Mouse (Mus musculus): ENCODE results near the gene Zfp449. TPM values are rescaled to one million over a fixed set of nuclear protein-coding genes. Genes with fewer than 3 reads are reported as not detected.

The Zfp449 gene
- polyA plus RNA-seq, 1 experiment from 2014 or later = 0.63 TPM

DNA sequence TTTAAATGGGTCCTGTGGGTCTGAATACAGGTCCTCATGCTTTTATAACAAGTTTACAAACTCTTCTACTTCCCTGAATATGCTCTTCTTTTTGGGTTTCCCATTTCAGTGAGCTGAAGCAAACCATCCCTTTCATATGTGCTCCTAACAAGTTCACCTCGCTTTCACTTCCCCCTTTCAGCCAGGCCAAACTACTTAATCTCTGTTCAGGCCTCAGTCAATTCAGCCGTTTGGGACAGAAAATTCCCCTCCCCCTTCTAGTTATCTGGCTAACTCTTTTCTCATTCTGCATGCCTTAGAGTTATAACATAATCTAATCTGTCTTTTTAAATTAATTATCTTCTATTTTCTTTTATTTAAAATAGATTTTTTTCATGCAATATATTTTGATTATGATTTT, 58.4 kb downstream of the Zfp449 start:
- H3K27ac ChIP-seq = no peak overlapping the region
- H3K27me3 ChIP-seq = no peaks in the 10 kb centered on the region
- ATAC-seq (ENCODE audit: low read depth) (no peak), DNase-seq (no peak)
- no peaks in the 10 kb centered on the region for H3K9me3 ChIP-seq (replicated peaks)
- no peaks in the 10 kb centered on the region for H3K36me3 ChIP-seq
- H3K4me3 ChIP-seq (replicated peaks) = no peak overlapping the region
- H3K4me2 ChIP-seq = no peak overlapping the region
- no peaks in the 10 kb centered on the region for H3K4me1 ChIP-seq (replicated peaks)
- no peak overlapping the region for H3K9ac ChIP-seq
- WGBS (ENCODE audit: insufficient replicate concordance) = 12% methylated on average over 2 of the region's 2 CpGs

DNA sequence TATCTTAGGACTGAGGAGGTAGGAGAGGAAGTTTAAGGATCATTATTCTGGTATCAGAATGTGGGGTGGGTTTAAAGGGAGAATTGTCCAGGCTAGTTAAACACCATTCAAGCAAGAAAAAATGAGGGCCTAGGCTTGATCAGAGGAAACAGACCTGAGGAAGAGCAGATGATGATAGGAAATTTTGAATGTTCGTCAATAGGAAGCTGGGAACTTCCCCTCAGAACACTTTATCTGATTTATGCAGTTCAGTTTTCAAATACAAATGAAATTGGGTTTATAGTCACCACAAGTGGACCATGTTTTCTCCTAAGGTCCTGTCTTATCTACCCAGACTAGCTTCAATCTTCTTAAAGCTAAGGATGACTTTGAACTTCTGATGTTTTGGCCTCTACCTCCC, 59.3 kb downstream of the Zfp449 start:
- no peak overlapping the region for H3K9ac ChIP-seq
- H3K9me3 ChIP-seq (replicated peaks) = no peaks in the 10 kb centered on the region
- WGBS (ENCODE audit: insufficient replicate concordance) = 26% methylated on average over 1 of the region's 1 CpGs
- no peaks in the 10 kb centered on the region for H3K4me1 ChIP-seq (replicated peaks)
- no peak overlapping the region for H3K4me3 ChIP-seq (replicated peaks)
- no peaks in the 10 kb centered on the region for H3K36me3 ChIP-seq
- no peak overlapping the region for H3K27ac ChIP-seq
- DNase-seq (no peak), ATAC-seq (ENCODE audit: low read depth) (no peak)
- no peak overlapping the region for H3K4me2 ChIP-seq
- H3K27me3 ChIP-seq = no peaks in the 10 kb centered on the region

GRCm38 (mm10) chrX:56406128-56406527, 59.9 kb downstream of the Zfp449 start:
- ATAC-seq (ENCODE audit: low read depth) (no peak), DNase-seq (no peak)
- no peak overlapping the region for H3K9ac ChIP-seq
- H3K4me1 ChIP-seq (replicated peaks) = no peaks in the 10 kb centered on the region
- H3K27ac ChIP-seq = no peak overlapping the region
- no peaks in the 10 kb centered on the region for H3K27me3 ChIP-seq
- no peaks in the 10 kb centered on the region for H3K36me3 ChIP-seq
- no peak overlapping the region for H3K4me3 ChIP-seq (replicated peaks)
- no peaks in the 10 kb centered on the region for H3K9me3 ChIP-seq (replicated peaks)
- 32% methylated on average over 5 of the region's 5 CpGs for WGBS (ENCODE audit: insufficient replicate concordance)
- H3K4me2 ChIP-seq = no peak overlapping the region

Other genes starting within 250 kb of the Zfp449 start
- gene 3830403N18Rik, start 209.8 kb upstream of the Zfp449 start, polyA plus RNA-seq (2015; fragmentation: Nextera tagmentation; extraction: Ambion mirVana) = 1.1 and 1.5 TPM in 2 replicates
- gene Gm773, start 133.5 kb upstream of the Zfp449 start, polyA plus RNA-seq (2015; fragmentation: Nextera tagmentation; extraction: Ambion mirVana) = not detected in 2 replicates
- 0.43 and 0.60 TPM in 2 replicates for gene Smim10l2a, start 28.2 kb downstream of the Zfp449 start, polyA plus RNA-seq (2015; fragmentation: Nextera tagmentation; extraction: Ambion mirVana)
- 1.8 and 5.6 TPM in 2 replicates for gene Gm2174, start 101.6 kb downstream of the Zfp449 start, polyA plus RNA-seq (2015; fragmentation: Nextera tagmentation; extraction: Ambion mirVana)
- gene Ints6l, start 108.5 kb downstream of the Zfp449 start, polyA plus RNA-seq (2015; fragmentation: Nextera tagmentation; extraction: Ambion mirVana) = 35.1 and 40.1 TPM in 2 replicates
- gene Gm10477, start 178.3 kb downstream of the Zfp449 start, polyA plus RNA-seq (2015; fragmentation: Nextera tagmentation; extraction: Ambion mirVana) = not detected in 2 replicates
- not detected in 2 replicates for gene Gm648, start 203.2 kb downstream of the Zfp449 start, polyA plus RNA-seq (2015; fragmentation: Nextera tagmentation; extraction: Ambion mirVana)